Mouse (Mus musculus) C3H10T1/2 (cell line): Measurements from ENCODE around the gene Timm17a. TPM values are rescaled to one million over a fixed set of nuclear protein-coding genes. Genes with fewer than 3 reads are reported as not detected.

ENCODE experiments used
- polyA plus RNA-seq, 2 experiments: library from polyadenylated mRNA; unstranded; fragments of >200 nt; fragmentation: generic; extraction: Trizol; gene quantifications; one replicate each; pipeline ENCODE4 v1.2.1; 2012; ENCODE audit warnings: missing spikeins in 2 of 2

The Timm17a gene
- 10 to 100 TPM; 82.4 to 84.5 TPM for polyA plus RNA-seq

GRCm38 (mm10) chr1:135313284-135314031, at the start of gene Timm17a:
Gene Timm17a, minus strand, starts transcription at chr1:135313778.

DNA sequence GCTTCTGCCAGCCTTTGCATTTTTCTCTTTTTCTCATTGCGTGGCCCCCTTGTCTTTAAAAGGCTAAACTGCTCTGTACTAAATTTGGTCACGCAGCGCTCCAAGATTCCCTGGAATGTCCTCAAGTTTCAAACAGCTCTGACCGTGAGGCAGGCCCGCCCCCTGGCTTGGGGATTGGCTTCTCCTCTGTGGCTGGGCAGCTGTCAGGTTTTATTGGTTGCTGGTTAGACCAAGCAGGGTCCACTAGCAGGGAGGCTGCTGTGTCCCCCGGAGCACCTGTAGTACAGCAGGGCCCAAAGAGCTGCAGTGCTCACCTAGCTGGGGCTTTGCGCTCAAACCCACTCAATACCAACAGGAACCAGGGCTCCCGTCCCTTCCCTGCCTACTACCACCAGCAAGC, 11.0 kb upstream of the Timm17a start, which contains the start of gene Lmod1:
Gene Lmod1 (plus strand): TSS at position 237 of the 400 bp plus-strand sequence.

GRCm38 (mm10) chr1:135283826-135284291, 29.7 kb downstream of the Timm17a start, which contains the start of gene Rnpep:
Gene Rnpep, minus strand, starts transcription at chr1:135284084.

GRCm38 (mm10) chr1:135258380-135259127, 55.0 kb downstream of the Timm17a start, which contains the start of gene Elf3:
Gene Elf3, minus strand, starts transcription at chr1:135258568.

Other genes with a start within 250 kb of the Timm17a start
- gene Lgr6, start 208.5 kb downstream of the Timm17a start, polyA plus RNA-seq: 1 to 10 TPM in 1 of 2 experiments, under 1 TPM in 1; 0.08 to 3.7 TPM
- under 1 TPM; 0.02 to 0.05 TPM for gene Ptpn7, start 181.1 kb downstream of the Timm17a start, polyA plus RNA-seq
- 10 to 100 TPM; 18.0 to 55.7 TPM for gene Arl8a, start 167.0 kb downstream of the Timm17a start, polyA plus RNA-seq
- under 1 TPM in 1 of 2 experiments, not detected in 1; 0.05 TPM for gene Gpr37l1, start 146.1 kb downstream of the Timm17a start, polyA plus RNA-seq
- gene Elf3, start 55.2 kb downstream of the Timm17a start, polyA plus RNA-seq: under 1 TPM; 0.02 to 0.06 TPM
- gene Rnpep, start 29.7 kb downstream of the Timm17a start, polyA plus RNA-seq: 10 to 100 TPM; 42.3 to 67.9 TPM
- gene Lmod1, start 11.0 kb upstream of the Timm17a start, polyA plus RNA-seq: 1 to 10 TPM in 1 of 2 experiments, under 1 TPM in 1; 0.20 to 7.0 TPM
- 100 to 1,000 TPM in 1 of 2 experiments, 10 to 100 TPM in 1; 91.5 to 164 TPM for gene Shisa4, start 61.5 kb upstream of the Timm17a start, polyA plus RNA-seq
- 10 to 100 TPM; 13.7 to 39.5 TPM for gene Ipo9, start 116.7 kb upstream of the Timm17a start, polyA plus RNA-seq